Mouse (Mus musculus) ES-Bruce4 (cell line): ENCODE measurements around the gene Tmem203.

Experiments used
- CTCF ChIP-seq: IDR thresholded peaks from one replicate; pipeline ENCODE4 v1.8.1; 2011; ENCODE audit warnings: low read depth, low read length
- POLR2A ChIP-seq: IDR thresholded peaks from one replicate; pipeline ENCODE4 v1.8.1; 2011; ENCODE audit warnings: low read length; ENCODE audit not compliant: insufficient read depth

DNA sequence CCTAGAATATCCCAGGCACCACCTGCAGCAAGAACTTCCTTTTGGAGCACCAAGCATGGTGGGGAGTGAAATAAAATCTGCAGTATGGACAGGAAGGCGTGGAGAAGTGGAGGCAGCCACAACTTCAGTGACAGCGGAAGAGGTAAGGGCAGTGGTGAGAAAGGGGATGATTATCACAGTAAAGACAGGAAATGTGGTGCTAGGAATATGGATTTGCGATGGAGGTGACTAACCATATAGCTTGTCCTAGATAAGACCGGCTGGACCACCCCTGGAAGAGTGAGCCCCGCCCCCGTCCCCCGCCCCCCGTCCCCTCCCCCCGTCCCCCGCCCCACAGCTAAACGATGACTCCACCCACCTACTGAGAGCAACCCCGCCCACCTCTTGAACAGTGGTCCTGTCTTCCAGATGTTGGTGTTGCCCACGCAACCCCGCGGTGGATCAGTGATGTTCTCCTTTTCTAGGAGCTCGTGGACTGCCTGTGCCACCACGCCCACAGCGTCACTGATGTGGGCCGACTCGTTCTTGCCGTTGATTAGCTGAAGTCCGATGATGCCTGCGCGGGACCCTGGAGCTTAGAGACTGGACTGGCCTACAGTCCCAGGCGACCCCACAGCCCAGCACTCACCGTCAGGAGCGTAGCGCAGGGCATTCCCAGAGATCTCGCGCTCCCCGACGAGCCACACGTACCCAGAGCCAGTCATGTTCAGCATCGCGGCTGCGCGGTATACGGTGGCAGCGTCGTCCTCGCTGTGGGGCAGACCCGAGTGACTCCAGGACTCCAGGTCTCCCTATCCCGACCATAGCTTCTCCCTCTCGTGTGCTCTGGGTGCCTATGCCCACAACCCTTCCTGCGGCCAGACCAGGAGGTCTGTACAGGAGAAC is 49.7 kb downstream of the Tmem203 start:
- TF ChIP-seq POLR2A (no peak), CTCF (no peak)
